ENCODE assay signal across 8 mouse cellular contexts in the genomic region with DNA sequence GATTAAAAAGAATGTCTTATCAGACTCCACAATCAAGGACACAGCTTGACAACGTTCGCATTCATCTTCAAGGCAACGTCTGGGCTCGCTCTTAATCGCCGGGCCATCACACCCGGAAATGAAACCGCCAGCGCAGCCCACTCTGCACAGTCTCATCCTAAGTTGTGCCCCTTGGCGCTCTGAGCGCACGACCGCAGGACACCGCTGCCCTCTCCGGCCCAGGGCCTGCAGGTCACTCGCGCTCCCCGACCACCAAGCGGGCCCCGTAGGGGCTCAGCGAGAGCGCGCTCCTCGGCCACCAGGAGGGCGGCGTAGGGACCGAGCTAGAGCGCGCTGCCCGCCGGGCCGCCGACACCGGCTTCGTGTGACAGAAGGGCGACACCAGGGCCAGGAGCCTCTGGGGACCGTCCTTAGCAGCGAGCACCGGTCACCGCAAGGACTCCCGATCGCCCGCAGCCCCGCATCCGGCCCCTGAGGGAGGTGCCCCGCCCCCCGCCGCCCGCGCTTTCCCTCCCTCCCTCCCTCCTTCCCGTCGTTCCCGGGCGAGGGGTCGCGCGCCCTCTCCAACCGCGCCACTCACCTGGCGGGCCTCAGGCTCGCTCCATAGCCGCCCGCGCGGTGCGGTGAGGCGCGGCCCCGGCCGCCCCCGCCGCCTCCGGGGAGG. TPM values are rescaled to one million over a fixed set of nuclear protein-coding genes. Genes with fewer than 3 reads are reported as not detected.
DNase-seq lines count a peak whose midpoint lies in the region; ATAC-seq and TF ChIP-seq lines count a peak whose summit lies in the region.

No protein-coding gene starts in this region.

- peak overlapping the region; percentile 62 for H3K4me2 ChIP-seq in forebrain, postnatal 0 days (ENCODE audit: low read depth)
- H3K4me2 ChIP-seq in hindbrain, embryonic 14.5 days (replicated peaks): peak overlapping the region; percentile 62
- peak overlapping the region; percentile 63 for H3K4me2 ChIP-seq in limb, embryonic 15.5 days
- peak overlapping the region; percentile 68 for H3K4me2 ChIP-seq in midbrain, embryonic 14.5 days (ENCODE audit: low read length)

- WGBS in thymus, adult 2 months: under 1% methylated on average over 51 of the region's 73 CpGs
- 1% methylated on average over 56 of the region's 73 CpGs for WGBS in forebrain, postnatal 0 days
- WGBS in hindbrain, embryonic 14.5 days: under 1% methylated on average over 61 of the region's 73 CpGs
- WGBS in limb, embryonic 15.5 days: under 1% methylated on average over 53 of the region's 73 CpGs
- under 1% methylated on average over 57 of the region's 73 CpGs for WGBS in midbrain, embryonic 14.5 days

- ATAC-seq in forebrain, postnatal 0 days: peak; percentile 84
- peak; percentile 91 for ATAC-seq in hindbrain, embryonic 14.5 days (ENCODE audit: low FRiP score)
- no peak; the same call in none of the 2 replicates for ATAC-seq in limb, embryonic 15.5 days (ENCODE audit: insufficient number of reproducible peaks, low FRiP score, low TSS enrichment, low read depth)
- ATAC-seq in midbrain, embryonic 14.5 days (ENCODE audit: low FRiP score, low TSS enrichment): peak; percentile 89

- no peak for TF ChIP-seq POLR2A in thymus, adult 2 months (IDR thresholded peaks at IDR 0.05; ENCODE audit: control insufficient read depth, extremely low read depth, insufficient read depth, low read length, poor library complexity)

- H3K27ac ChIP-seq in thymus, adult 2 months (ENCODE audit: control insufficient read depth, insufficient read depth, low read length): no peak overlapping the region
- peak overlapping the region; percentile 78 for H3K27ac ChIP-seq in forebrain, postnatal 0 days (ENCODE audit: low read depth, low read length)
- H3K27ac ChIP-seq in hindbrain, embryonic 14.5 days: peak overlapping the region; percentile 94
- H3K27ac ChIP-seq in limb, embryonic 15.5 days: peak overlapping the region; percentile 81
- peak overlapping the region; percentile 94 for H3K27ac ChIP-seq in midbrain, embryonic 14.5 days (replicated peaks; ENCODE audit: low read depth, low read length)

- H3K36me3 ChIP-seq in thymus, adult 2 months (ENCODE audit: control insufficient read depth, insufficient read depth, low read length): no peaks in the 10 kb centered on the region
- H3K36me3 ChIP-seq in forebrain, postnatal 0 days (ENCODE audit: insufficient read depth): no peaks in the 10 kb centered on the region
- H3K36me3 ChIP-seq in hindbrain, embryonic 14.5 days (replicated peaks; ENCODE audit: control insufficient read depth, insufficient read depth): no peaks in the 10 kb centered on the region
- H3K36me3 ChIP-seq in limb, embryonic 15.5 days: peaks cover 7% of the 10 kb centered on the region; the same call in 1 of the 2 replicates
- H3K36me3 ChIP-seq in midbrain, embryonic 14.5 days (ENCODE audit: control insufficient read depth, insufficient read depth, low read length): no peaks in the 10 kb centered on the region

- peak overlapping the region; percentile 77 for H3K9ac ChIP-seq in forebrain, postnatal 0 days
- peak overlapping the region; percentile 91 for H3K9ac ChIP-seq in hindbrain, embryonic 14.5 days
- H3K9ac ChIP-seq in limb, embryonic 15.5 days: peak overlapping the region; percentile 65
- H3K9ac ChIP-seq in midbrain, embryonic 14.5 days (replicated peaks; ENCODE audit: low read length): peak overlapping the region; percentile 86

- no peaks in the 10 kb centered on the region for H3K4me1 ChIP-seq in thymus, adult 2 months (replicated peaks; ENCODE audit: control insufficient read depth, insufficient read depth, low read length)
- 0 out of 2 replicates have a peak, but pooled peaks cover 10% of the 10 kb centered on the region for H3K4me1 ChIP-seq in forebrain, postnatal 0 days (ENCODE audit: insufficient read depth)
- H3K4me1 ChIP-seq in hindbrain, embryonic 14.5 days (replicated peaks; ENCODE audit: control insufficient read depth, insufficient read depth, low read length): peaks cover 16% of the 10 kb centered on the region; the same call in 1 of the 2 replicates
- H3K4me1 ChIP-seq in limb, embryonic 15.5 days: peaks cover 7% of the 10 kb centered on the region; the same call in 1 of the 2 replicates
- H3K4me1 ChIP-seq in midbrain, embryonic 14.5 days (ENCODE audit: control insufficient read depth, insufficient read depth, low read length): peaks cover 5% of the 10 kb centered on the region; the same call in 1 of the 2 replicates

- no peaks in the 10 kb centered on the region for H3K27me3 ChIP-seq in thymus, adult 2 months (ENCODE audit: control insufficient read depth, insufficient read depth, low read length)
- no peaks in the 10 kb centered on the region; the same call in 1 of the 2 replicates for H3K27me3 ChIP-seq in forebrain, postnatal 0 days (ENCODE audit: insufficient read depth, low read length)
- H3K27me3 ChIP-seq in hindbrain, embryonic 14.5 days (ENCODE audit: control insufficient read depth, insufficient read depth, low read length): no peaks in the 10 kb centered on the region
- 0 out of 2 replicates have a peak, but pooled peaks cover 6% of the 10 kb centered on the region for H3K27me3 ChIP-seq in limb, embryonic 15.5 days
- H3K27me3 ChIP-seq in midbrain, embryonic 14.5 days (ENCODE audit: control insufficient read depth, insufficient read depth, low read length): no peaks in the 10 kb centered on the region

- peak; percentile 62; the same call in 1 of the 2 replicates for TF ChIP-seq CTCF in thymus, adult 2 months (IDR thresholded peaks at IDR 0.05; ENCODE audit: borderline replicate concordance, control insufficient read depth, extremely low read depth, insufficient read depth, low read length, poor library complexity)
- peak; percentile 51 for TF ChIP-seq CTCF in forebrain, postnatal 0 days (IDR thresholded peaks at IDR 0.05; ENCODE audit: low read depth)

- H3K4me3 ChIP-seq in thymus, adult 2 months (ENCODE audit: control insufficient read depth, insufficient read depth, low read length): peak overlapping the region; percentile 95
- H3K4me3 ChIP-seq in forebrain, postnatal 0 days (ENCODE audit: low read depth, low read length): peak overlapping the region; percentile 82
- peak overlapping the region; percentile 94 for H3K4me3 ChIP-seq in hindbrain, embryonic 14.5 days (replicated peaks; ENCODE audit: low read length)
- H3K4me3 ChIP-seq in limb, embryonic 15.5 days: peak overlapping the region; percentile 90
- peak overlapping the region; percentile 88 for H3K4me3 ChIP-seq in midbrain, embryonic 14.5 days (replicated peaks; ENCODE audit: low read depth, low read length)

- H3K9me3 ChIP-seq in forebrain, postnatal 0 days (ENCODE audit: low read length): no peaks in the 10 kb centered on the region
- no peaks in the 10 kb centered on the region for H3K9me3 ChIP-seq in hindbrain, embryonic 14.5 days (ENCODE audit: control insufficient read depth, low read length)
- H3K9me3 ChIP-seq in limb, embryonic 15.5 days: no peaks in the 10 kb centered on the region
- H3K9me3 ChIP-seq in midbrain, embryonic 14.5 days (ENCODE audit: control insufficient read depth, low read length): no peaks in the 10 kb centered on the region

- no peak for DNase-seq in thymus, adult 2 months
- DNase-seq in thymus, postnatal 14 days: no peak
- DNase-seq in cerebellum, adult 11-12 months: peak; percentile 72
- DNase-seq in forebrain, postnatal 0 days: peak; percentile 58
- peak; percentile 42 for DNase-seq in hindbrain, embryonic 14.5 days (ENCODE audit: low spot score)
- peak; percentile 84 for DNase-seq in midbrain, embryonic 14.5 days
- peak; percentile 24 to 44 for DNase-seq in spleen, postnatal 14 days (ENCODE audit: low spot score in 2 of 2)

RNA-seq across cellular contexts. Expression of gene Fam20b, which starts 0.5 kb away (rescaled TPM):
- 17.7 and 18.2 TPM in 2 replicates for polyA plus RNA-seq in thymus, adult 2 months (2012; rRNA removed)
- 60.6 and 68.1 TPM in 2 replicates for total RNA-seq in forebrain, postnatal 0 days (2014; rRNA removed)
- polyA plus RNA-seq in forebrain, postnatal 0 days (2015; fragmentation: Nextera tagmentation; extraction: Ambion mirVana): 21.0 and 30.4 TPM in 2 replicates
- polyA plus RNA-seq in hindbrain, embryonic 14.5 days (2014; fragmentation: Nextera tagmentation; extraction: Ambion mirVana): 33.9 and 38.8 TPM in 2 replicates
- polyA plus RNA-seq in limb, embryonic 15.5 days (2015; fragmentation: Nextera tagmentation; extraction: Ambion mirVana): 28.8 and 32.5 TPM in 2 replicates
- polyA plus RNA-seq in midbrain, embryonic 14.5 days (2014; fragmentation: Nextera tagmentation; extraction: Ambion mirVana): 28.2 and 34.3 TPM in 2 replicates

RNA-seq across cellular contexts. Expression of gene Tor3a, which starts 44.3 kb away (rescaled TPM):
- polyA plus RNA-seq in thymus, adult 2 months (2012; rRNA removed): 38.2 and 47.2 TPM in 2 replicates
- 1.5 and 4.5 TPM in 2 replicates for total RNA-seq in forebrain, postnatal 0 days (2014; rRNA removed)
- 4.0 and 4.4 TPM in 2 replicates for polyA plus RNA-seq in forebrain, postnatal 0 days (2015; fragmentation: Nextera tagmentation; extraction: Ambion mirVana)
- polyA plus RNA-seq in hindbrain, embryonic 14.5 days (2014; fragmentation: Nextera tagmentation; extraction: Ambion mirVana): 4.5 TPM in 2 replicates
- polyA plus RNA-seq in limb, embryonic 15.5 days (2015; fragmentation: Nextera tagmentation; extraction: Ambion mirVana): 13.6 and 13.9 TPM in 2 replicates
- polyA plus RNA-seq in midbrain, embryonic 14.5 days (2014; fragmentation: Nextera tagmentation; extraction: Ambion mirVana): 1.6 and 4.6 TPM in 2 replicates

Comparison
In these comparisons a context has a peak if more than half of its experiments do, and no peak if none do; other contexts are left out.
1. DNase-seq: peak in cerebellum, adult 11-12 months (single experiment), forebrain, postnatal 0 days (single experiment), hindbrain, embryonic 14.5 days (single experiment), midbrain, embryonic 14.5 days (single experiment) and spleen, postnatal 14 days (2 of 2); none in thymus, adult 2 months (single experiment) and thymus, postnatal 14 days (single experiment).
2. Peak in every context shown above with its lines, with median percentiles within 50 percentile points of each other: H3K4me3 ChIP-seq, H3K4me2 ChIP-seq and H3K9ac ChIP-seq.